In genomic region chr8:118601376-118601775, GRCm38 (mm10) we compare ENCODE assay signal across 16 mouse cellular contexts.
"Had no signal": no experiment of that assay in that cellular context is flagged by ENCODE, and none has a peak within 500 bp of the region (broad histone marks: within the 10 kb centered on the region; RNA-seq: fewer than 3 reads in every experiment).

No protein-coding gene starts in this region.

- H3K4me3 ChIP-seq: kidney, embryonic 15.5 days; limb, embryonic 10.5 days; limb, embryonic 13.5 days; liver, embryonic 12.5 days; liver, embryonic 15.5 days; lung, embryonic 15.5 days; midbrain, embryonic 13.5 days had no signal

- H3K36me3 ChIP-seq: kidney, embryonic 15.5 days; limb, embryonic 10.5 days; limb, embryonic 13.5 days; liver, embryonic 12.5 days; liver, embryonic 15.5 days; lung, embryonic 15.5 days; midbrain, embryonic 13.5 days had no signal

- H3K4me1 ChIP-seq: liver, embryonic 12.5 days; liver, embryonic 15.5 days had no signal

- H3K27ac ChIP-seq: limb, embryonic 10.5 days; limb, embryonic 13.5 days; liver, embryonic 12.5 days; liver, embryonic 15.5 days; lung, embryonic 15.5 days; midbrain, embryonic 13.5 days had no signal

- H3K9ac ChIP-seq: kidney, embryonic 15.5 days; limb, embryonic 13.5 days; liver, embryonic 12.5 days; liver, embryonic 15.5 days; lung, embryonic 15.5 days; midbrain, embryonic 13.5 days had no signal

- H3K9me3 ChIP-seq: limb, embryonic 10.5 days; limb, embryonic 13.5 days; liver, embryonic 12.5 days; liver, embryonic 15.5 days; lung, embryonic 15.5 days; midbrain, embryonic 13.5 days had no signal

- ATAC-seq: liver, embryonic 12.5 days; midbrain, embryonic 13.5 days; midbrain, embryonic 16.5 days had no signal

- H3K4me2 ChIP-seq: limb, embryonic 13.5 days; liver, embryonic 12.5 days; liver, embryonic 15.5 days; lung, embryonic 15.5 days; midbrain, embryonic 13.5 days had no signal

- DNase-seq: layer of hippocampus, adult 9-11 months; layer of hippocampus, postnatal 36 days; liver; lung, adult 18-20 months; lung, postnatal 10 days; lung, postnatal 36 days; thymus, adult 18-20 months; thymus, postnatal 36 days had no signal

- H3K27me3 ChIP-seq: kidney, embryonic 15.5 days; limb, embryonic 13.5 days; liver, embryonic 12.5 days; liver, embryonic 15.5 days; lung, embryonic 15.5 days; midbrain, embryonic 13.5 days had no signal
